Mouse (Mus musculus): ENCODE measurements around the gene Srek1.

- TF ChIP-seq CTCF (IDR thresholded peaks at IDR 0.05; ENCODE audit: low read depth, low read length) (no peak), GATA1 (IDR thresholded peaks at IDR 0.05; ENCODE audit: borderline replicate concordance, low read length) (no peak), TAL1 (conservative IDR thresholded peaks at IDR 0.05; ENCODE audit: low read depth, low read length) (no peak), POLR2AphosphoS5 (IDR thresholded peaks at IDR 0.05; ENCODE audit: insufficient replicate concordance, low read depth, low read length) (no peak)
These were observed 29.3 kb upstream of the Srek1 start for GRCm38 (mm10) chr13:103803721-103804120.
